Mouse (Mus musculus) stomach, embryonic 15.5 days (tissue): ENCODE data around the gene Il20ra. TPM values are rescaled to one million over a fixed set of nuclear protein-coding genes. Genes with fewer than 3 reads are reported as not detected.

Experiments used
- ATAC-seq: fragments of 200-750 bp; cut with Nextera tagmentation; 2 replicates; pipeline ENCODE4 v1.8.0; 2017; ENCODE audit warnings: low read depth, moderate number of reproducible peaks, moderate TSS enrichment; ENCODE audit not compliant: insufficient read depth, low FRiP score
- H3K27ac ChIP-seq: fragments of 300-500 bp; sonication (generic); 2 replicates; pipeline ENCODE4 v1.5.1; 2015; ENCODE audit warnings: mild to moderate bottlenecking, inconsistent platforms
- H3K27me3 ChIP-seq: fragments of 300-500 bp; sonication (generic); replicated peaks from 2 replicates; pipeline ENCODE4 v1.6.1; 2015; ENCODE audit warnings: inconsistent platforms
- H3K36me3 ChIP-seq: fragments of 300-500 bp; sonication (generic); 2 replicates; pipeline ENCODE4 v1.6.1; 2015; ENCODE audit warnings: inconsistent platforms
- H3K4me1 ChIP-seq: fragments of 300-500 bp; sonication (generic); 2 replicates; pipeline ENCODE4 v1.6.1; 2015; ENCODE audit warnings: inconsistent platforms
- H3K4me2 ChIP-seq: fragments of 300-500 bp; sonication (generic); 2 replicates; pipeline ENCODE4 v1.6.1; 2015; ENCODE audit warnings: mild to moderate bottlenecking, inconsistent platforms
- H3K4me3 ChIP-seq: fragments of 300-500 bp; sonication (generic); replicated peaks from 2 replicates; pipeline ENCODE4 v1.5.1; 2015; ENCODE audit warnings: inconsistent platforms
- H3K9ac ChIP-seq: fragments of 300-500 bp; sonication (generic); 2 replicates; pipeline ENCODE4 v1.6.1; 2015; ENCODE audit warnings: inconsistent platforms
- H3K9me3 ChIP-seq: fragments of 300-500 bp; sonication (generic); 2 replicates; pipeline ENCODE4 v1.6.1; 2016; ENCODE audit warnings: inconsistent platforms
- WGBS: fragments of 180-500 bp; shearing (Covaris S2); methylation state at CpG from one replicate; pipeline ENCODE4 v1.1.7; 2015; 5-methylcytosine and 5-hydroxymethylcytosine counted together
- polyA plus RNA-seq: library from polyadenylated mRNA; unstranded; fragments of >200 nt; fragmentation: Nextera tagmentation; extraction: Ambion mirVana; gene quantifications from 2 replicates; pipeline ENCODE4 v1.2.1, GENCODE M21; 2015

Il20ra gene
- 0.08 and 0.18 TPM in 2 replicates for polyA plus RNA-seq

DNA sequence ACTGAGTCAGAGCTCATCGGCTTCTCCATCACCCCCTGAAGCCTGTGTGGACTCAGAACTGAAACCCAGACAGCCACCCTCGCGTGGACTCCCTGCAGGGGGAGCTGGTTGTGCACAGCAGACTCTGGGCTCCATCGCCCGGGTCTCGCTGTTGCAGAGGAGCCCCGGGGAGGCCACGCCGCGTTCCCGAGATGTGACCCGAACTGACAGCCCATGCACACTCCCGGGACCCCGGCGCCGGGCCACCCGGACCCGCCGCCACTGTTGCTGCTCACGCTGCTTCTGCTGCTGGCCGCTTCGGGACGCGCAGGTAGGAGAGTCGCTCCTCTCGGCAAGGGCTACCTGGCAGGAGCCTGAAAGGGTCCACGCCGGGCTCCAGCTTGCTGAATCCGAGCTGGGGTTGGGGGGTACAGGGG lies at the start of gene Il20ra:
TSS of gene Il20ra (plus strand) at position 150 of the 416 bp plus-strand sequence.
- H3K27ac ChIP-seq = no peak within 1 kb of the TSS
- no peaks in the 10 kb centered on the region for H3K9me3 ChIP-seq
- H3K4me1 ChIP-seq = 0 out of 2 replicates have a peak, but pooled peaks cover 3% of the 10 kb centered on the region
- H3K4me2 ChIP-seq = peak within 1 kb of the TSS; percentile 96
- no peaks in the 10 kb centered on the region for H3K27me3 ChIP-seq
- peak; percentile 18; the same call in 1 of the 2 replicates for ATAC-seq
- peak within 1 kb of the TSS; percentile 50 for H3K4me3 ChIP-seq
- no peak within 1 kb of the TSS for H3K9ac ChIP-seq
- under 1% methylated on average over 29 of the region's 29 CpGs for WGBS
- H3K36me3 ChIP-seq = no peaks in the 10 kb centered on the region

- H3K4me2 ChIP-seq = no peak overlapping the region
- H3K36me3 ChIP-seq = no peaks in the 10 kb centered on the region
- no peaks in the 10 kb centered on the region for H3K9me3 ChIP-seq
- H3K27ac ChIP-seq = no peak overlapping the region
- no peaks in the 10 kb centered on the region for H3K4me1 ChIP-seq
- WGBS = 79% methylated on average over 5 of the region's 5 CpGs
- H3K4me3 ChIP-seq = no peak overlapping the region
- no peaks in the 10 kb centered on the region for H3K27me3 ChIP-seq
- H3K9ac ChIP-seq = no peak overlapping the region
- ATAC-seq = no peak
These were observed 43.4 kb upstream of the Il20ra start for GRCm38 (mm10) chr10:19668973-19669372.

- Histone ChIP-seq H3K9ac (no peak overlapping the region), H3K9me3 (no peaks in the 10 kb centered on the region), H3K4me2 (no peak overlapping the region), H3K36me3 (no peaks in the 10 kb centered on the region), H3K4me1 (no peaks in the 10 kb centered on the region), H3K27me3 (no peaks in the 10 kb centered on the region), H3K4me3 (no peak overlapping the region), H3K27ac (no peak overlapping the region)
- ATAC-seq = no peak
These were observed 40.4 kb upstream of the Il20ra start for GRCm38 (mm10) chr10:19672015-19672414.

GRCm38 (mm10) chr10:19673146-19673545 lies 39.2 kb upstream of the Il20ra start:
- no peak for ATAC-seq
- H3K27ac ChIP-seq = no peak overlapping the region

DNA sequence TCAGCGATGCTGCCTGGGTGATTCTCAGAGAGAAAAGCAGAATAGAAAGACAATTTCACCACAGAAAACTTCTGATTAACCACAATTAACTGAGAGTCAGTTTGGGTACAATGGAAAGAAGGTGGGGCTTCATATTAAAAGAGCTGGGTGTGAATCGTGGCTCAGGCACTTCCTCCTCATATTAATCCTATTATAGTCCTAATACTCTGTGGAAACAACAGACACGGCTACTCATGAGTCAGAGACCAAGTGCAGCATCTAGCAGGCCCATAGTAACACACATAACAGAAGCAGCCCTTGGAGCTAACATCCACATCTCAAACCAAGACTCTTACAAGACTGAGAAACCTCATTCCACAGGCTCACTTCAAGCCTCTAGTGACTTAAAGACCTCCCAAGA lies 24.7 kb upstream of the Il20ra start:
- no peak overlapping the region for H3K4me2 ChIP-seq
- WGBS = 65% methylated on average over 3 of the region's 3 CpGs
- no peaks in the 10 kb centered on the region for H3K4me1 ChIP-seq
- no peak overlapping the region for H3K4me3 ChIP-seq
- no peak for ATAC-seq
- H3K9ac ChIP-seq = no peak overlapping the region
- H3K27me3 ChIP-seq = no peaks in the 10 kb centered on the region
- H3K36me3 ChIP-seq = no peaks in the 10 kb centered on the region
- no peaks in the 10 kb centered on the region for H3K9me3 ChIP-seq
- H3K27ac ChIP-seq = no peak overlapping the region

More at GRCm38 (mm10) chr10:19673146-19673545, 39.2 kb upstream of the Il20ra start:
- H3K4me2 ChIP-seq = no peak overlapping the region
- no peak overlapping the region for H3K4me3 ChIP-seq
- no peaks in the 10 kb centered on the region for H3K27me3 ChIP-seq
- H3K4me1 ChIP-seq = no peaks in the 10 kb centered on the region
- WGBS = 81% methylated on average over 1 of the region's 1 CpGs
- no peak overlapping the region for H3K9ac ChIP-seq
- H3K36me3 ChIP-seq = no peaks in the 10 kb centered on the region
- no peaks in the 10 kb centered on the region for H3K9me3 ChIP-seq

- Histone ChIP-seq H3K4me3 (no peak overlapping the region), H3K27ac (no peak overlapping the region), H3K27me3 (no peaks in the 10 kb centered on the region), H3K36me3 (no peaks in the 10 kb centered on the region), H3K4me2 (no peak overlapping the region), H3K9ac (no peak overlapping the region), H3K9me3 (no peaks in the 10 kb centered on the region), H3K4me1 (no peaks in the 10 kb centered on the region)
- 64% methylated on average over 3 of the region's 3 CpGs for WGBS
- ATAC-seq = no peak
These were observed 21.1 kb upstream of the Il20ra start for GRCm38 (mm10) chr10:19691287-19691686.

DNA sequence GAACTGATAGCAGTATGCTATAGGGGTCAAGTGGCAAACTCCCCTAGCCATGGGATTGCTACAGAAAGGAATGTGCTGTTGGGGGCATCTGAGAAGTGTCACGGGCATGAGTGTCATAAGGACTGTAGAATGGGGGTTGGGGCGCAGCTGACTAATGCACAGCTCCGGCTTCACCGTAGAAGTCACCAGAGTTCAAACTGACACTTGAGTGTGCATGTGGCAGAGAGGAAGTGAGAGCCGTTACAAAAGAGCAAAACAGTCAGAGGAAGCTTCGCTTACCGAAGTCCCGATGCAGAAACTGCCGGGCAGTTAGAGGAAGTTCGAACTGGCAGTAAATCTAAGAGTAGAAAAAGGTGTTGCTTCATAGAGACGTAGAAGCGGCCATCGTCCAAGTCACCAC lies 20.6 kb upstream of the Il20ra start:
- Histone ChIP-seq H3K4me2 (no peak overlapping the region), H3K36me3 (no peaks in the 10 kb centered on the region), H3K27ac (no peak overlapping the region), H3K9me3 (no peaks in the 10 kb centered on the region), H3K4me1 (no peaks in the 10 kb centered on the region), H3K9ac (no peak overlapping the region), H3K4me3 (no peak overlapping the region), H3K27me3 (no peaks in the 10 kb centered on the region)
- 50% methylated on average over 13 of the region's 13 CpGs for WGBS
- ATAC-seq = no peak

DNA sequence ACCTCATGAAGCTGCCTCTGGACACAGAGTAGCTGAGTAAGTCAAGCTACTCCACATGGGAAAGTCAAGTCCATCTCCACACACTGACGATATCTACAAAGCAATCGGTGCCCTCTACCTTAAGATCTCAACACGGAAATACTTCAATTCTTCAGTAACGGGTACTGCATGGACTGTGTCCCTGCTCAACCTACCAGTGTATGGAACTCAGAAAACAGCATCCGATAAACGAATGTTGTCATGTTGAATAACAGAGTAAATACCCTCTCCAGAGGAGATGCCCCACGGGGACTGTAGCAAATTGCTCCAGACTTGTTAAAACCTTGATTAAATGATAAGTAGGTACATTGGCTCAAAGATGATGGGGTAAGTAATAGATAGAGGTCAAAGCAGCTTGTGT lies 20.0 kb upstream of the Il20ra start:
- Histone ChIP-seq H3K9ac (no peak overlapping the region), H3K4me3 (no peak overlapping the region), H3K4me2 (no peak overlapping the region), H3K36me3 (no peaks in the 10 kb centered on the region), H3K27me3 (no peaks in the 10 kb centered on the region), H3K9me3 (no peaks in the 10 kb centered on the region), H3K27ac (no peak overlapping the region), H3K4me1 (no peaks in the 10 kb centered on the region)
- no peak for ATAC-seq
- 80% methylated on average over 7 of the region's 7 CpGs for WGBS

DNA sequence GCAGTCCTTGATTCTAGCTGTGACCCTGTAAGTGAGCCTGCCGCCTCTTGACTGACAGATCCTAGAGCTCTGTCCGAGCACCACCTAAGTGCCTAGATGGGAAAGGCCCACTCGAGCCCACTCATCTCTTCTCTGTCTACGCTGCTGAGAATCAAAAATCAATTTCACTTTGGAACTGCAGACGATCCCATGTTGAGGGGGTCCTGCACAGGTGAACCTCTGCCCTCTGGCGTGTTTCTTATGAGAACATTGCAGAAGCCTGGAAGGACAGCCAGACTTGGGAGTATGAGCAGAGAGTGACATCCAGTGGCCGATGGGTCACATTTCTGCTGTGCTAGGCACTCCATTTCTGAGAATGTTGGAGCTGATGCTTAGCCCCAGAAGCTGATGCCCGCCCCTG lies 19.4 kb upstream of the Il20ra start:
- no peaks in the 10 kb centered on the region for H3K27me3 ChIP-seq
- no peak for ATAC-seq
- H3K4me2 ChIP-seq = no peak overlapping the region
- 55% methylated on average over 8 of the region's 8 CpGs for WGBS
- no peaks in the 10 kb centered on the region for H3K36me3 ChIP-seq
- no peaks in the 10 kb centered on the region for H3K4me1 ChIP-seq
- H3K4me3 ChIP-seq = no peak overlapping the region
- H3K9ac ChIP-seq = no peak overlapping the region
- no peak overlapping the region for H3K27ac ChIP-seq
- no peaks in the 10 kb centered on the region for H3K9me3 ChIP-seq

DNA sequence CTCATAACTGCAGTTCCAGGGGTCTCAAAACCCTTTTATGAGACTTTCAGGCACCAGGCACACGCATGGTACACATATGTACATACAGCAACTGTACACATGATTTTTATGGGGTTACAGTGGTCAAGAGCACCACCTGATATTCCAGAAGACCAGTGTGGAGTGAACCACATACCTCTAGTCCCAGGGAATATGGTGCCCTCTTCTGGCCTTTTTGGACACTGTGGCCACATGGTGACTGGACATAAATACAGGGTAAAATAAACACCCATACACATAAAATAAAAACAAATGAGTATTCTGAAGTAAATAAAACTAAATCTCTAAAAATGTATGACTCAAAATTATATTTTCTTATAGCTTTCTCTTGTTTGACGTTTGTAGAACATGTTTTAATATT lies 18.7 kb upstream of the Il20ra start:
- Histone ChIP-seq H3K4me2 (no peak overlapping the region), H3K36me3 (no peaks in the 10 kb centered on the region), H3K27me3 (no peaks in the 10 kb centered on the region), H3K27ac (no peak overlapping the region), H3K4me3 (no peak overlapping the region), H3K9me3 (no peaks in the 10 kb centered on the region), H3K4me1 (no peaks in the 10 kb centered on the region), H3K9ac (no peak overlapping the region)
- WGBS = 61% methylated on average over 2 of the region's 2 CpGs
- ATAC-seq = no peak

DNA sequence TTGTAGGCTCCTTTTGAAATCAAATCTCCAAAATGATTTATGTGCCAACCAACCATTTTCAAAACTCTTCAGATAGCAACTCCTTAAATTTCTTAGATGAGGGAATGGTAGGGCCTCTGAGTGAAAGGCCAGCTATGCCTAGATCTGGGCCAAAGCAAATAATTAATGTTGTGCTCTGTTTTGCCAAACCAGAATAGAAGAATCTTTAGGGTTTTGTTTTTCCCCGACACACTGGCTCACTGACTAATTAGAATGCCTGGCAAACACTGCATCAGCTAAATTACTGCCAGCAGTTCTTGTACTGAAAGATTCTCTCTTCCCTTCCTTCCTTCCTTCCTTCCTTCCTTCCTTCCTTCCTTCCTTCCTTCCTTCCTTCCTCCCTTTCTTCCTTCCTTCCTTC lies 13.0 kb upstream of the Il20ra start:
- ATAC-seq = no peak
- no peaks in the 10 kb centered on the region for H3K9me3 ChIP-seq
- 63% methylated on average over 1 of the region's 1 CpGs for WGBS
- no peak overlapping the region for H3K4me3 ChIP-seq
- H3K9ac ChIP-seq = no peak overlapping the region
- no peak overlapping the region for H3K27ac ChIP-seq
- H3K4me1 ChIP-seq = no peaks in the 10 kb centered on the region
- H3K27me3 ChIP-seq = no peaks in the 10 kb centered on the region
- no peak overlapping the region for H3K4me2 ChIP-seq
- no peaks in the 10 kb centered on the region for H3K36me3 ChIP-seq

DNA sequence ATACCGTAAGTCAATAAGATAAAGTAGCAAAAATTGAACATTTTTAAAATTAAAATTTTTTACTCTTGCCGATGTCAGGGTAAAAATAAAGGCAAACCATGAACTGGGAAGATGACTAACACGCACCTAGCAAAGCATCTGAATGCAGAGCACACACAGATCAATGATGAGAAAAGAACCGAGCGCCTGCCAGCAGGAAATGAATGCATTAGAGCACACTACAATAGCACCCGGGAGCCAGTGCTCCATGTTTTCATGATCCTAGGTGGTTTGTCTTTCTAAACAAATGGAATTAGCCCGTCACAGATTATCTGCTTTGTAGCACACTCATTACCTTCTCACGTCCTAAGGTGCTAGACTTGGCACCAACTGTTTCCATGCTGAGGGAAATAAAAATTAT lies 7.9 kb upstream of the Il20ra start:
- Histone ChIP-seq H3K4me3 (no peak overlapping the region), H3K4me1 (no peaks in the 10 kb centered on the region), H3K4me2 (no peak overlapping the region), H3K9ac (no peak overlapping the region), H3K27me3 (no peaks in the 10 kb centered on the region), H3K36me3 (no peaks in the 10 kb centered on the region), H3K9me3 (no peaks in the 10 kb centered on the region), H3K27ac (no peak overlapping the region)
- WGBS = 68% methylated on average over 8 of the region's 8 CpGs
- no peak for ATAC-seq

GRCm38 (mm10) chr10:19707768-19708167 lies 4.6 kb upstream of the Il20ra start:
- no peaks in the 10 kb centered on the region for H3K36me3 ChIP-seq
- 0 out of 2 replicates have a peak, but pooled peaks cover 3% of the 10 kb centered on the region for H3K4me1 ChIP-seq
- 71% methylated on average over 12 of the region's 12 CpGs for WGBS
- H3K27ac ChIP-seq = no peak overlapping the region
- no peak overlapping the region for H3K4me2 ChIP-seq
- no peak overlapping the region for H3K9ac ChIP-seq
- no peaks in the 10 kb centered on the region for H3K9me3 ChIP-seq
- no peak overlapping the region for H3K4me3 ChIP-seq
- ATAC-seq = no peak
- H3K27me3 ChIP-seq = no peaks in the 10 kb centered on the region
